Mouse (Mus musculus): Measurements from ENCODE around the gene Ttk. TPM values are rescaled to one million over a fixed set of nuclear protein-coding genes. Genes with fewer than 3 reads are reported as not detected.

Ttk gene
- 10.3 and 11.4 TPM in 2 replicates for polyA plus RNA-seq (2012; rRNA removed)

GRCm38 (mm10) chr9:83833811-83834747 is at the start of gene Ttk:
Gene Ttk, plus strand, starts transcription at chr9:83834689.
- Histone ChIP-seq H3K27ac (ENCODE audit: control insufficient read depth, insufficient read depth, low read depth, low read length) (peak within 1 kb of the TSS; percentile 82), H3K4me3 (ENCODE audit: control insufficient read depth, low read depth, low read length) (peak within 1 kb of the TSS; percentile 96), H3K36me3 (ENCODE audit: control insufficient read depth, insufficient read depth, low read length) (no peaks in the 10 kb centered on the region; the same call in 1 of the 2 replicates), H3K27me3 (ENCODE audit: control insufficient read depth, insufficient read depth, low read length) (no peaks in the 10 kb centered on the region), H3K4me1 (ENCODE audit: control insufficient read depth, insufficient read depth, low read length) (no peaks in the 10 kb centered on the region; the same call in 1 of the 2 replicates)
- TF ChIP-seq CTCF (IDR thresholded peaks at IDR 0.05; ENCODE audit: control insufficient read depth, insufficient read depth, insufficient replicate concordance, low read depth, low read length) (no peak), POLR2A (IDR thresholded peaks at IDR 0.05; ENCODE audit: control insufficient read depth, low read depth, low read length) (peak; percentile 88)

- Histone ChIP-seq H3K27me3 (ENCODE audit: control insufficient read depth, insufficient read depth, low read length) (no peaks in the 10 kb centered on the region), H3K27ac (ENCODE audit: control insufficient read depth, insufficient read depth, low read depth, low read length) (no peak overlapping the region), H3K4me1 (ENCODE audit: control insufficient read depth, insufficient read depth, low read length) (no peaks in the 10 kb centered on the region), H3K4me3 (ENCODE audit: control insufficient read depth, low read depth, low read length) (no peak overlapping the region), H3K36me3 (ENCODE audit: control insufficient read depth, insufficient read depth, low read length) (no peaks in the 10 kb centered on the region)
- TF ChIP-seq POLR2A (IDR thresholded peaks at IDR 0.05; ENCODE audit: control insufficient read depth, low read depth, low read length) (no peak), CTCF (IDR thresholded peaks at IDR 0.05; ENCODE audit: control insufficient read depth, insufficient read depth, insufficient replicate concordance, low read depth, low read length) (no peak)
Measured at GRCm38 (mm10) chr9:83785501-83785900, 49.0 kb upstream of the Ttk start.

- Histone ChIP-seq H3K27ac (ENCODE audit: control insufficient read depth, insufficient read depth, low read depth, low read length) (no peak overlapping the region), H3K4me3 (ENCODE audit: control insufficient read depth, low read depth, low read length) (no peak overlapping the region), H3K36me3 (ENCODE audit: control insufficient read depth, insufficient read depth, low read length) (no peaks in the 10 kb centered on the region), H3K4me1 (ENCODE audit: control insufficient read depth, insufficient read depth, low read length) (no peaks in the 10 kb centered on the region), H3K27me3 (ENCODE audit: control insufficient read depth, insufficient read depth, low read length) (no peaks in the 10 kb centered on the region)
- TF ChIP-seq POLR2A (IDR thresholded peaks at IDR 0.05; ENCODE audit: control insufficient read depth, low read depth, low read length) (no peak), CTCF (IDR thresholded peaks at IDR 0.05; ENCODE audit: control insufficient read depth, insufficient read depth, insufficient replicate concordance, low read depth, low read length) (no peak)
Measured at GRCm38 (mm10) chr9:83789326-83789725, 45.2 kb upstream of the Ttk start.

- TF ChIP-seq CTCF (IDR thresholded peaks at IDR 0.05; ENCODE audit: control insufficient read depth, insufficient read depth, insufficient replicate concordance, low read depth, low read length) (no peak), POLR2A (IDR thresholded peaks at IDR 0.05; ENCODE audit: control insufficient read depth, low read depth, low read length) (no peak)
- Histone ChIP-seq H3K27ac (ENCODE audit: control insufficient read depth, insufficient read depth, low read depth, low read length) (no peak overlapping the region), H3K4me1 (ENCODE audit: control insufficient read depth, insufficient read depth, low read length) (no peaks in the 10 kb centered on the region), H3K36me3 (ENCODE audit: control insufficient read depth, insufficient read depth, low read length) (no peaks in the 10 kb centered on the region), H3K27me3 (ENCODE audit: control insufficient read depth, insufficient read depth, low read length) (no peaks in the 10 kb centered on the region), H3K4me3 (ENCODE audit: control insufficient read depth, low read depth, low read length) (no peak overlapping the region)
Measured at GRCm38 (mm10) chr9:83796875-83797274, 37.6 kb upstream of the Ttk start.

GRCm38 (mm10) chr9:83797898-83798297 is 36.6 kb upstream of the Ttk start:
- no peak overlapping the region for H3K27ac ChIP-seq (ENCODE audit: control insufficient read depth, insufficient read depth, low read depth, low read length)
- TF ChIP-seq CTCF (IDR thresholded peaks at IDR 0.05; ENCODE audit: control insufficient read depth, insufficient read depth, insufficient replicate concordance, low read depth, low read length) (no peak), POLR2A (IDR thresholded peaks at IDR 0.05; ENCODE audit: control insufficient read depth, low read depth, low read length) (no peak)
- no peaks in the 10 kb centered on the region for H3K4me1 ChIP-seq (ENCODE audit: control insufficient read depth, insufficient read depth, low read length)
- no peaks in the 10 kb centered on the region for H3K36me3 ChIP-seq (ENCODE audit: control insufficient read depth, insufficient read depth, low read length)
- H3K27me3 ChIP-seq (ENCODE audit: control insufficient read depth, insufficient read depth, low read length): no peaks in the 10 kb centered on the region
- no peak overlapping the region for H3K4me3 ChIP-seq (ENCODE audit: control insufficient read depth, low read depth, low read length)

- no peak for TF ChIP-seq CTCF (IDR thresholded peaks at IDR 0.05; ENCODE audit: control insufficient read depth, insufficient read depth, insufficient replicate concordance, low read depth, low read length)
- no peak for TF ChIP-seq POLR2A (IDR thresholded peaks at IDR 0.05; ENCODE audit: control insufficient read depth, low read depth, low read length)
- no peaks in the 10 kb centered on the region for H3K27me3 ChIP-seq (ENCODE audit: control insufficient read depth, insufficient read depth, low read length)
- H3K36me3 ChIP-seq (ENCODE audit: control insufficient read depth, insufficient read depth, low read length): no peaks in the 10 kb centered on the region
- H3K4me3 ChIP-seq (ENCODE audit: control insufficient read depth, low read depth, low read length): no peak overlapping the region
- peaks cover 12% of the 10 kb centered on the region for H3K4me1 ChIP-seq (ENCODE audit: control insufficient read depth, insufficient read depth, low read length)
- no peak overlapping the region for H3K27ac ChIP-seq (ENCODE audit: control insufficient read depth, insufficient read depth, low read depth, low read length)
Measured at GRCm38 (mm10) chr9:83804341-83804740, 30.1 kb upstream of the Ttk start.

- no peak overlapping the region for H3K27ac ChIP-seq (ENCODE audit: control insufficient read depth, insufficient read depth, low read depth, low read length)
- no peak for TF ChIP-seq CTCF (IDR thresholded peaks at IDR 0.05; ENCODE audit: control insufficient read depth, insufficient read depth, insufficient replicate concordance, low read depth, low read length)
- no peak for TF ChIP-seq POLR2A (IDR thresholded peaks at IDR 0.05; ENCODE audit: control insufficient read depth, low read depth, low read length)
- H3K4me3 ChIP-seq (ENCODE audit: control insufficient read depth, low read depth, low read length): peak overlapping the region; percentile 83
- no peaks in the 10 kb centered on the region for H3K27me3 ChIP-seq (ENCODE audit: control insufficient read depth, insufficient read depth, low read length)
- H3K4me1 ChIP-seq (ENCODE audit: control insufficient read depth, insufficient read depth, low read length): peaks cover 12% of the 10 kb centered on the region
- H3K36me3 ChIP-seq (ENCODE audit: control insufficient read depth, insufficient read depth, low read length): no peaks in the 10 kb centered on the region
Measured at GRCm38 (mm10) chr9:83805164-83805976, 29.1 kb upstream of the Ttk start.
